Mouse (Mus musculus): Measurements from ENCODE around the gene Acly.

Acly gene

DNA sequence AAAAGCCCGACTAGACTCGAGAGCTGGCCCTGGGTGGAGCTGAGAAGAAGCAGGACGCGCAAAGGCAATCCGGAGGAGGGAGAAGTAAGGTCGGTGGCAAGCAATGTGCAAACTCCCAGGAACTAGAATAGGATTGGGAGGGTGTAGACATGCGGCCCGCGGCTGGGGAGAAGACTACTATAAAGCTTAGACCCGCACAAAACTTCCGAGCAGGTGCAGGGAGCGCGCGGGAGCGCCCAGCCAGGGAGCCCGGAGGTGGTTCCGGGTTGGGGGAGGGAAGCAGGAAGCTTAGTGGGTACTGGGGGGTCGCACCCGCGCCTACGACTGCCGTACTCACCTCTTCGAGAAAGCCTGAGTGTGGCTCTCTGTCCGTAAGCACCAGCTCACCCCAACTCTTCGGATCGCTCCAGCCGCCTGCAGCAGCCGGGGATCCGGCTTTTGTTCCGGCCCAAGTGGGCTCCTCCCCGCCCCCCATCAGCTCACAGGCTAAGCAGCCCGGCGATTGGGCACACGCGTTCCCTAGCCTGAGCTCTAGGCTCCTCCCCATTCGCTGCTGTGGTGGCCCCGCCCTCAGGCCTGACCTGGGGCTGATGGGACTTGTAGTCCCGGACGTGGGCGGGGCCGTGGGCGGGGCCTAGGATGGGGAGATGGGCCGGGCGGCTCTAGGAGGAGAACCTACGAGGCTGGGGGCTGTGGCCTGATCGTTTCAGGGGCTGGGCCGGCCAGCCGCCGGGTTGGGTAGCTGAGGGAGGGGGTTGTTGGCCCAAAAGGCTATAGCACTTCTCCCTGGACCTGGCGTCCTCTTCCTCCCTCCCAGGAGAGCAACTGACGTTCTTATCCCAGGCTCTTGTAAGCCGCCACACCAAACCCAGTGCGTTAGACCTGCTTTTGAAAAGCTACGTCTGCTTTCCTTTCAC lies at the start of gene Acly:
Gene Acly, minus strand, starts transcription at position 543 of the 917 bp plus-strand sequence.
- DNase-seq: peak; percentile 99

DNA sequence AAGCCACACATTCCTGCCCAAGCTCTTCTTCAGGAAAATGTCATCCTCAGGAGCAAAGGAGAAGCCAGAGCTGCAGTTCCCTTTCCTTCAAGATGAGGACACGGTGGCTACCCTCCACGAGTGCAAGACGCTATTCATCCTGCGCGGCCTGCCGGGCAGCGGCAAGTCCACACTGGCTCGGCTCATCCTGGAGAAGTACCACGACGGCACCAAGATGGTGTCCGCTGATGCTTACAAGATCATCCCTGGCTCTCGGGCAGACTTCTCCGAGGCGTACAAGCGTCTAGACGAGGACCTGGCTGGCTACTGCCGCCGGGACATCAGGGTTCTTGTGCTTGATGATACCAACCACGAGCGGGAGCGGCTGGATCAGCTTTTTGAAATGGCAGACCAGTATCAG lies 48.5 kb upstream of the Acly start:
- DNase-seq: no peak

DNA sequence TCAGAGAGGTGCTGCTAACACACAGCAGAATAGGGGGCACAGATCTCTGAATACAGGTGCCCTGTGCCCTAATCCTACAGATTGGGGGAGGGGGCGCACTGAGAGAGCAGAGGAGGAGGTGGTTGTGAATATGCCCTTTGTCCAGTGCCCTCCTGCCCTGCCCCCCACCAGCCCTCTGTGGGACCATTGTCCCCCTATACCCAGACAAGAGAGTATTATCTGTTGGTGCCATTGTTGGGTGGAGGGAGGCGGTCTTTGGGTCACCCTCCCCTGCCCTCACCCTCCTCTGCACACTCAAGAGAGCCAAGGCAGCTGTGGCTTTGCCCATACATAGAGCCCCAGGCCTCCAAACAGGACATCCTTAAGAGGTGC lies 47.7 kb upstream of the Acly start:
- peak; percentile 19 for DNase-seq

DNA sequence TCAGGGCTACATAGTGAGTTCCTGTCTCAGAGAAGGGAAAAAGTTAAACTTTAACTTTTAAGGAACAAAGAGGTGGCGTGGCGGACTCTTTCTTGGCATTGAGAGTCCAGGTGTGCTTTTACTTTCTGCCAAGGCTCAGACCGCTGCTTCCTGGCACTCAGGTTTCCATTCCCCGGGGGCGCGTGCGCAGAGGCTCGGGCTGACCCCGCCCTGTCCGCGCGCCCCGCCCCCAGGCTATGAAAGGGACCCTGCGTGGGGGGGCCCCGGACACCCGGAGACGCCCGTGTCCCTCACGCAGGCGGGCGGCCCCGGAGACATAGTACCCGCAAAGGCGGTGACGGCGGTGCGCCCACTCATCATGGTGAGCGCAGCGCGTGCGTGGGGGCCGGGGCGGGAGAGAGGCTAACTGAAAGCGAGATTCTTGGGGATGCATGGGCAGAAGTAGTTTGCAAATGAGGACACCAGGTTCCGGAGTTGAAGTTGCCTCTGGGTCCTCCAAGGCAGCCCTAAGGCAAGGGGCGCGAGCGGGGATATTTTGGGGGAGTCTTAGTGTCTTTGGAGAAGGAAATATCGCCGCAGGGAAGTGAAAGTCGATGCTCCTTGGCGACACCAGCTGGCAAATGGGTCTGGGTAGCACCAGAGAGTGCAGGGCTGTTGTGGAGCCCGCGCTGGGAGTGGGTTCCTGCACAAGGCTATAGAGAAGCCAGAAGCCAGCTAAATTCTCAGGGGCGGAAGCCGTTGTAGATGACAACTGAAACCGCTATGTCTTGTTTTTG lies 47.1 kb upstream of the Acly start, which contains the start of gene Cnp:
Gene Cnp, plus strand, starts transcription at position 197 of the 776 bp plus-strand sequence.
- DNase-seq: peak; percentile 78

DNA sequence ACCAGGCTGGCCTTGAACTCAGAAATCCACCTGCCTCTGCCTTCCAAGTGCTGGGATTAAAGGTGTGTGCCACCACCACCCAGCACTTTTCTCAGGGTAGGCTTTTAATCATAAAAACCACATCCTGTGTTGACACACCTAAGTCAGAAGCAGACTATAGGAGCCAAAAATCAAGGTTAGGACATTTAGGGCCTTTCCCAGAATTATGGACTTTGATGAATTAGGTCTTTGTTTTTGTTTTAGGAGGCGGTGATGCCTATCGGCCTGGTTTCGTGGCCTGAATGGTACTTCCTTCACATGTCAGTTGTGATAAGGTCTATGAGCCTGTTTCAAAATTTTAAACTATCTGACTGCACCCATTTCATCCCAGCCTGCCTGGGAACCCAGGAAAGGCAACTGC lies 46.4 kb upstream of the Acly start:
- no peak for DNase-seq

GRCm38 (mm10) chr11:100571202-100571567 lies 43.4 kb upstream of the Acly start:
- DNase-seq: no peak

- peak; percentile 55 for DNase-seq
These were observed 42.8 kb upstream of the Acly start for GRCm38 (mm10) chr11:100570430-100571201.

- no peak for DNase-seq
These were observed 42.0 kb upstream of the Acly start for GRCm38 (mm10) chr11:100569789-100570188.

DNA sequence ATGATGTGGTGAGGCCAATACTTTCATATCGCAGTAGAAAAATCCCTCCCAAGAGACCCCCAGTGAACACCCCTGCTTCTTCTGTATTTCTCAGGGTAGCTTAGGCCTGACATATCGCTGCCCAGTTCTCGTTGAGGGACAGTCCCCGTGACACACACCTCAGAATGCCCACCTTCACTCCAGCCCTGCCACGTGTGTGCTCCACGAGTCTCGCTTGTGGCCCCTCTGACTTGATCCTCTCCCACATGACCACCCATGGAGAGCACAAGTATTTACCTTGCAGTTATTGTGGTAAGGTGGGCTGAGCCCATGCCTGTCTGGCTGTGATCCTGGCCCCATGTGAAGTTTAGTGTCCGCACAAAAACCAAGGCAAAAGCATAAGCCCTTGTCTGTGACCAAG lies 40.9 kb upstream of the Acly start:
- no peak for DNase-seq

- peak; percentile 67 for DNase-seq
These were observed 40.0 kb upstream of the Acly start for GRCm38 (mm10) chr11:100567815-100568245.

DNA sequence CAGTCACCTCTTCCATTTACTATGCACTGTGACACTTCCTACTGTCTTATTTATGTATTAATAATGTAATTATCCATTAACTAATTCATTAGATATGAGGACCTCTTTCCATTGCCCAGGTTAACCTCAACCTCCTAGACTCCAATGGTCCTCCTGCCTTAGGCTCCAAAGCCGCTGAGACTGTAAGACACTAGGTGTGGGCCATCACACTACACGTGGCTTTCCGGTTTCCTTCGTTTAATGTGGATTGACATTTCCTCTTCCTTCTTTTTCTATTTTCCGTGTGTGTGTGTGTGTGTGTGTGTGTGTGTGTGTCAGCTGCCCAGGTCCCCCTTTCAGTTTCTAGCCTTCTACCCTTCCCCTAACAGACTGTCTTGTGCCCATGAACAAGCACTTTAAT lies 39.4 kb upstream of the Acly start:
- no peak for DNase-seq

- no peak for DNase-seq
These were observed 36.9 kb upstream of the Acly start for GRCm38 (mm10) chr11:100564703-100565102.

DNA sequence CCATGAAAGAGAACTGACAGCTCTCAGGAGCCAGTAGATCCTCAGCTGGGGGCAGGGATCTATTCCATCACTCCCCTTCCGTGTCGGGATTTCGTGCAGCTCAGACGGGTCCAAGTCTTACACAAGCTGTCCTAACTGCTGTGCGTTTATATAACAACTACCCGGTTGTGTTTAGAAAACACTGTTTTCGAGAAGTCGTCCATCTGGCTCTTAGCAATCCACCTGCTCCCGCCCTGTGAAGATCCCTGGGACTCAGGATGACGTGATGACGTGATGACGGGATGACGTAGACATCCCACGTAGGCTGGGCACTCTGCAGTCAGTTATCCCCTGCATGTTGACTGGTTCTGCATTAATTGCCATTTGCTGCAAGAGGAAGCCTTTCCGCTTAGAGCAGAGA lies 36.5 kb upstream of the Acly start:
- no peak for DNase-seq

GRCm38 (mm10) chr11:100561748-100562147 lies 33.9 kb upstream of the Acly start:
- no peak for DNase-seq

- no peak for DNase-seq
These were observed 31.7 kb upstream of the Acly start for GRCm38 (mm10) chr11:100559476-100559875.

GRCm38 (mm10) chr11:100557563-100557962 lies 29.8 kb upstream of the Acly start:
- no peak for DNase-seq

DNA sequence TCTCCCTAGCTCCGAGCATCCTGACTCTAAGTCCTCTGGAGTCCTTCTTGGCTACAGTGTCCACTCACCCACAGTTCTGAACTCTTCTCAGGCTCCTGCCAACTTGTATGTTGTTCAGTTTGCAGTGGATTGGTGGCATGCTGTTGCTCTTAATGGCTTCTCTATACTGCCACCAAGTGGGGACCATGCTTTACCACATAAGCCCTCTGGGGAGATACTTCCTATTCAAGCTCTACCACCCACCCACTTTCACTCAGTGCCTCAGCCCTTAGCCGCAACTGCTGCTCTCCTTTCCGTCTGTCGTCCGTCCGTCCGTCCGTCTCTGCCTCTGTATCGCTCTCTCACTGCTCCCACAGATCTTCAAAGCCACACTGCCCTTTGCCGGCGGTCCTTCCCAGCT lies 27.8 kb upstream of the Acly start:
- peak; percentile 57 for DNase-seq

GRCm38 (mm10) chr11:100552842-100553241 lies 25.0 kb upstream of the Acly start:
- DNase-seq: no peak

- no peak for DNase-seq
These were observed 22.3 kb upstream of the Acly start for GRCm38 (mm10) chr11:100550101-100550500.

GRCm38 (mm10) chr11:100549466-100549865 lies 21.7 kb upstream of the Acly start:
- DNase-seq: no peak

GRCm38 (mm10) chr11:100548141-100548540 lies 20.3 kb upstream of the Acly start:
- no peak for DNase-seq

GRCm38 (mm10) chr11:100546955-100547354 lies 19.2 kb upstream of the Acly start:
- DNase-seq: no peak

DNA sequence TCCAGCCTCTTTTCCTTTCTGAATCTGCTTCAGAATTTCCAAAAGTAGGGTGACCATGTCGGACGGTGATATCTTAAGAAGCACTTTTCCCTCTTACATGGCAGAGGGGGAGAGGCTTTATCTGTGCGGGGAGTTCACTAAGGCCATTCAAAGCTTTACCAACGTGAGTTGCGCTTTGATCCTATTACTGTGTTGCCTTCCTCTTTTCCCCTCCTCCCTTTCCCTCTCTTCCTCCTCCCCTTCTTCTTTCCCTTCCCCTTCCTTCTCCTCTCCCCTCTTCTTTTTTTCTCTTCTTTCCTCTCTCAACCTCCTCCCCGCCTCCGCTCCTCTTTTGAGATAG lies 17.9 kb upstream of the Acly start:
- DNase-seq: no peak
